Mouse (Mus musculus) testis, adult 2 months (tissue): Measurements from ENCODE around the gene BC030499. TPM values are rescaled to one million over a fixed set of nuclear protein-coding genes. Genes with fewer than 3 reads are reported as not detected.
A peak's percentile ranks its signal among the peaks of the same experiment; 100 is the strongest.

Experiments used
- H3K27ac ChIP-seq: fragments of 200-500 bp; 2 replicates; pipeline ENCODE4 v1.5.1; 2012; ENCODE audit warnings: low read depth, low read length; ENCODE audit not compliant: control insufficient read depth, insufficient read depth
- H3K27me3 ChIP-seq: fragments of 200-500 bp; 2 replicates; pipeline ENCODE4 v1.6.1; 2012; ENCODE audit warnings: mild to moderate bottlenecking, low read length, moderate library complexity; ENCODE audit not compliant: control insufficient read depth, insufficient read depth
- H3K36me3 ChIP-seq: fragments of 200-500 bp; 2 replicates; pipeline ENCODE4 v1.6.1; 2012; ENCODE audit warnings: mild to moderate bottlenecking, low read length; ENCODE audit not compliant: control insufficient read depth, insufficient read depth
- H3K4me1 ChIP-seq: fragments of 200-500 bp; 2 replicates; pipeline ENCODE4 v1.6.1; 2012; ENCODE audit warnings: low read length; ENCODE audit not compliant: control insufficient read depth, insufficient read depth
- H3K4me3 ChIP-seq: fragments of 200-500 bp; 2 replicates; pipeline ENCODE4 v1.5.1; 2012; ENCODE audit warnings: low read depth, mild to moderate bottlenecking, low read length, moderate library complexity, mixed read lengths; ENCODE audit not compliant: control insufficient read depth
- CTCF ChIP-seq: fragments of 200-500 bp; IDR thresholded peaks from 2 replicates; pipeline ENCODE4 v1.5.1; 2012; ENCODE audit warnings: low read depth, mild to moderate bottlenecking, inconsistent platforms, low read length, moderate library complexity; ENCODE audit not compliant: control insufficient read depth, insufficient read depth, insufficient replicate concordance
- POLR2A ChIP-seq: fragments of 200-500 bp; IDR thresholded peaks from 2 replicates; pipeline ENCODE4 v1.6.1; 2012; ENCODE audit warnings: low read depth, mild to moderate bottlenecking, inconsistent platforms, low read length, moderate library complexity; ENCODE audit not compliant: control insufficient read depth
- polyA plus RNA-seq: library from polyadenylated mRNA; depleted of rRNA; stranded (reverse); fragments of >200 nt; gene quantifications from 2 replicates; pipeline ENCODE4 v1.2.3, GENCODE M21; 2012; rRNA removed

BC030499 gene
- 0.22 and 0.28 TPM in 2 replicates for polyA plus RNA-seq

DNA sequence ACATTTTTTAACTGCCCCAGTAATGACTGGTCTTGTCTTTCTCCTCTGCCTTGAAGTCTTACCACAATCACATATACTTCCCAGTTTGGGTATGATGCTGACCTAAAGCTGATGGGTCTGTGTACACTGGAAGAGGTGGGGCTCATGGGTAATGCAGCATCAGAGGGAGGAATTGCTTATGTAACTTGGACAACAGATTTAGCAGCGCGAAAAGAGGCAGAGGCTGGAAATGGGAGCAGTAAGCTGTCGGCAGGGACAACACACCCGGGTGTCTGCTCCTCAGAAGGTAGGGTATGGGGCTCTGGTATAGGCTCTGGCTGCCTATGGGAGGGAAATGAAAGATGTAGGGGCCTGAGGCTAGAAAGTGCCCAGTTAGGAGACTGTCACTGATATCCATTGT, at the start of gene BC030499:
BC030499 (plus strand) TSS at position 188 of the 400 bp plus-strand sequence.
- no peak within 1 kb of the TSS for H3K4me3 ChIP-seq
- no peak within 1 kb of the TSS for H3K27ac ChIP-seq
- no peaks in the 10 kb centered on the region for H3K4me1 ChIP-seq
- TF ChIP-seq CTCF: no peak
- peak; percentile 39; the same call in 1 of the 2 replicates for TF ChIP-seq POLR2A
- no peaks in the 10 kb centered on the region for H3K27me3 ChIP-seq
- H3K36me3 ChIP-seq: peaks cover 6% of the 10 kb centered on the region

DNA sequence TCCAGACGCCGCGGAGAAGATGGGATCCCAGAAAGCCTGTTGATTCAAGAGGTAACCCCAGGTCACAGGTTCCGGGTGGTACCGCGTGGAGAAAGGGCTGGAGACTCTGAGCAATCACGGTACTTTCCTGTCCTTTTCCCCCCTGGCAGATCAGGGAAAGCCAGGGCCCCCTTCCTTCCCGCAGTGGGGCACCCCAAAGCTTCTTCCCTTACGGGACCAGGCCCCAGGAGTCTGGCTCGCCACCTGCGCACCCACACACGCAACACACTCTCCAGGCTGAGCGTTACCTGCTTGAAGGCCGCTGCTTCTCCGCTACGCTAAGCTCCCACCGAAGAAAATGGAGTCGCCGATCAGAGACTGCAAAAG, 45.4 kb upstream of the BC030499 start:
- Histone ChIP-seq H3K4me3 (peak overlapping the region; percentile 97), H3K36me3 (peaks cover 3% of the 10 kb centered on the region), H3K4me1 (peaks cover 3% of the 10 kb centered on the region; the same call in 1 of the 2 replicates), H3K27ac (peak overlapping the region; percentile 99), H3K27me3 (no peaks in the 10 kb centered on the region)
- no peak for TF ChIP-seq CTCF
- no peak for TF ChIP-seq POLR2A

DNA sequence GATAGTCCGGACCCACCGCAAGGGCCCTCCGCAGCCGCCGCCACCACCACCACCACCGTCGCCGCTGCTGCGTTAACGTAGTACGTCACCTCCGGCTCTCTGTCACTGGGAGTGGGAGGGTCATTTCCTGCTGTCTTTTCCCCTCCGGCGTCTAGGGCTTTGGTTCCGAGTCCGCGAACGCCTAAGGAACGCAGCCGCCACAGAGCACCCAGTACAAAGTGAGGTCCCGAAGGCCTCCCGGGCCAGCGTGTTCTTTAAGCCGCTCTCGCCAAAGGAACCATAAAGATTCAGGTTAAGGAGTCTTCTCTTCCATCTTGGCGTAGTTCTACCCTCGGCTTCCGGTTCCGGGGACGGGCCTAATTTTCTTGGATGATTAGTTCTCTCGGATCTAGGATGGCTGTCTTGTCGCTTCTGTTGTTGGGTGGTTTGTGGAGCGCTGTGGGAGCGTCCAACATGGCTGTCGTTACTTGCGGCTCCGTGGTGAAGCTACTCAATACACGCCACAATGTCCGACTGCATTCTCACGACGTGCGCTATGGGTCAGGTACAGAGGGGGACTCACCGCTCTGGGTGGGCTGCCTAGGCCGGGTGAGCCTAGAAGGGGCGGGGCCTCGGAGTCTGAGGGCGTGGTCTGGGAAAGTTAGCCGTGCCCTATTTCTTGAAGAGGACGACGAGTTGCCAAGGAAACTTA, 44.9 kb upstream of the BC030499 start, which contains the start of the genes Sdf2 and Supt6:
Sdf2 (plus strand) TSS at position 120 of the 691 bp plus-strand sequence.
Supt6 (minus strand) TSS at position 361 of the 691 bp plus-strand sequence.
- peaks cover 3% of the 10 kb centered on the region; the same call in 1 of the 2 replicates for H3K4me1 ChIP-seq
- peaks cover 3% of the 10 kb centered on the region for H3K36me3 ChIP-seq
- H3K27ac ChIP-seq: peak within 1 kb of the TSS; percentile 99
- TF ChIP-seq POLR2A: peak; percentile 92
- TF ChIP-seq CTCF: peak; percentile 10; the same call in 1 of the 2 replicates
- no peaks in the 10 kb centered on the region for H3K27me3 ChIP-seq
- peak within 1 kb of the TSS; percentile 97 for H3K4me3 ChIP-seq

DNA sequence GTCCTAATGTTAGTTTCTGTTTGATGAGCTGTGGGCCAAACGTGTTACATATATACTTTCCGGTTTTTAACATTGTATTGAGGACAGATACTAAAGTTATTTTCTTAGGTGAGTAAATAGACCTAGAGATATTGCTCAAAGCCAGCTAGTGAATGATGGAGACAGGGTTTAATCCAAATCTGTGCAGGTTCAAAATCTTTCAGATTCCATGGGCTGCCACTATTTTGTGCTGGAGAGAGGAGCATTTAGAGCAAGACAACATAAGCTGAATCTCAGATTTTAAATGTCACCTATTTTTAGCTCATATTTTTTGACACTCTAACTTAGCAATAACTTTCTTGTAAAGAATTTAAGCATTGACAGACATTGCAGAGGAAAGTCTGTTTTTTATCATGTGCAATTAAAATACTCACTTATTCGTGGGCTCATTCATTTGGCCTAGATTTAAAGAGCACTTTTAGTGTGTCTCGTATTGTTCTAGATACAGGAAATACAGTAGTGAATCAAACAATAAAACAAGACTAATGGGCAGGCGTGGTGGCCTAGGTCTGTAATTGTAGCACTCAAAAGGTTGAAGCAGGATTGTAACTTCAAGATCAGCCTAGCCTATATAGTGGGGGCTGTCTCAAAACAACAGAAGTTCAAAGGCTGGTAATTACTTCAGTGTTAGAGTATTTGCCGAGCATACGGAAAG, 44.2 kb upstream of the BC030499 start:
- Histone ChIP-seq H3K4me3 (peak overlapping the region; percentile 97), H3K4me1 (peaks cover 3% of the 10 kb centered on the region; the same call in 1 of the 2 replicates), H3K27me3 (no peaks in the 10 kb centered on the region), H3K27ac (peak overlapping the region; percentile 99; the same call in 1 of the 2 replicates), H3K36me3 (peaks cover 3% of the 10 kb centered on the region)
- no peak for TF ChIP-seq CTCF
- no peak for TF ChIP-seq POLR2A

DNA sequence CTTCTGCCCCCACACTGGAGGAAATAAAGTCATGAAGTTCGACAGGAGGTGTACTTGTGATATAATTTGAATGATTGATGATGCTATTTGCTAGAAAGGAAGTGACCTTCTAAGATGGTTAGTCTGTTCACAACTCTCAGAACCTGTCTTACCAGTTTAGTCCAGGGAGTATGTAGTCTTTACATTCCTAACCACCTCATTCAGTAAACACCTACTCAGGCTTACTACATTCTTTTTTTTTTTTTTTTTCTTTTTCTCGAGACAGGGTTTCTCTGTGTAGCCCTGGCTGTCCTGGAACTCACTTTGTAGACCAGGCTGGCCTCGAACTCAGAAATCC, 43.7 kb upstream of the BC030499 start:
- Histone ChIP-seq H3K4me3 (peak overlapping the region; percentile 69; the same call in 1 of the 2 replicates), H3K36me3 (peaks cover 2% of the 10 kb centered on the region), H3K27me3 (no peaks in the 10 kb centered on the region), H3K27ac (no peak overlapping the region), H3K4me1 (peaks cover 3% of the 10 kb centered on the region; the same call in 1 of the 2 replicates)
- TF ChIP-seq POLR2A (no peak), CTCF (no peak)

DNA sequence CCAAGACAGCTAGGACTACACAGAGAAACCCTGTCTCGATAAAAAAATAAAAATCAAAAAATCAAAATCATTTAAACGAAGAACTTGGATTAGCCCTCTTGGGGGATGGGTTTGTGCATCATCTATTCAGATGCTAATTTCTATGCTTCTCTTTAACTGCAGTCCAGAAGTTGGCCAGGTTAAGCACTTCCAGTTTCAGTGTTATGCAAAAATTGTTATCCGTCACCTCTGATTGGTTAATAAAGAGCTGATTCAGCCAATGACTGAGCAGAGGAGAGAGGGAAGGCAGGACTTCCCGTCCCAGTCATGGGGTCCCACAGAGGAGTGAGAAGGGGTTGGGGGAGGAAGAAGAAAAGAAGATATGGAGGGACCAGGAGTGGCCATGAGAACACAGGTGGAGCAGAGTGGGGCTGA, 42.9 kb upstream of the BC030499 start:
- Histone ChIP-seq H3K4me3 (peak overlapping the region; percentile 37; the same call in 1 of the 2 replicates), H3K27ac (no peak overlapping the region), H3K4me1 (peaks cover 3% of the 10 kb centered on the region; the same call in 1 of the 2 replicates), H3K36me3 (peaks cover 1% of the 10 kb centered on the region; the same call in 1 of the 2 replicates), H3K27me3 (no peaks in the 10 kb centered on the region)
- TF ChIP-seq CTCF (no peak), POLR2A (no peak)

DNA sequence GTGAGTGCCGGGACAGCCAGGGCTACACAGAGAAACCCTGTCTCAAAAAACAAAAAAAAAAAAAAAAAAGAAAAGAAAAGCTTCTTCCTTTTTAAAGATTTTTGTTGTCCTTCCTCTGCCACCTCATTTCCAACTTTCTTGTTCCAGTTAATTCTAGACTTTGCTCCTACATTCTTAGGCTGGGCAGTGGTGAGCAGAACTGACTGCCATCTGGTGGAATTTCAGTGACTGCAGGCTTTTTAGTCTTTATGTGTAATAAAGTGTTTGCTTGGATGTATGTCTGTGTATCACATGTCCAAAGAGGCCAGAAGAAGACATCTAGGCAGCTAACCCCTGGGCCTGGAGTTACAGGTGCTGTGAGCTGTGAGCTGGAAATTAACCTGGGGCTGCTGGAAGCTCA, 34.0 kb upstream of the BC030499 start:
- no peak overlapping the region for H3K27ac ChIP-seq
- no peaks in the 10 kb centered on the region for H3K27me3 ChIP-seq
- H3K4me3 ChIP-seq: no peak overlapping the region
- H3K36me3 ChIP-seq: no peaks in the 10 kb centered on the region; the same call in 1 of the 2 replicates
- TF ChIP-seq POLR2A (no peak), CTCF (no peak)
- H3K4me1 ChIP-seq: no peaks in the 10 kb centered on the region; the same call in 1 of the 2 replicates
